Comparison of ENCODE assay signal across 50 mouse cellular contexts in genomic region chr4:117772960-117773359, GRCm38 (mm10). TPM values are rescaled to one million over a fixed set of nuclear protein-coding genes. Genes with fewer than 3 reads are reported as not detected.
"Had no signal": no experiment of that assay in that cellular context is flagged by ENCODE, and none has a peak within 500 bp of the region (broad histone marks: within the 10 kb centered on the region; RNA-seq: fewer than 3 reads in every experiment).

No protein-coding gene starts in this region.

- H3K4me1 ChIP-seq: heart, embryonic 10.5 days; heart, embryonic 12.5 days; heart, embryonic 13.5 days; heart, embryonic 15.5 days; hindbrain, embryonic 10.5 days; hindbrain, embryonic 12.5 days; hindbrain, embryonic 13.5 days; hindbrain, embryonic 15.5 days; intestine, embryonic 15.5 days; kidney, embryonic 15.5 days had no signal

- H3K9me3 ChIP-seq: heart, embryonic 10.5 days; heart, embryonic 12.5 days; heart, embryonic 13.5 days; heart, embryonic 15.5 days; hindbrain, embryonic 10.5 days; hindbrain, embryonic 12.5 days; hindbrain, embryonic 13.5 days; hindbrain, embryonic 15.5 days; intestine, embryonic 15.5 days; kidney, embryonic 15.5 days had no signal

- H3K27ac ChIP-seq: heart, embryonic 10.5 days; heart, embryonic 13.5 days; heart, embryonic 15.5 days; hindbrain, embryonic 10.5 days; hindbrain, embryonic 12.5 days; hindbrain, embryonic 13.5 days; hindbrain, embryonic 14.5 days; hindbrain, embryonic 15.5 days; hindbrain, postnatal 0 days; intestine, embryonic 15.5 days; kidney, embryonic 15.5 days; kidney, postnatal 0 days; layer of hippocampus, adult 2 months had no signal

- H3K9ac ChIP-seq: heart, embryonic 12.5 days; heart, embryonic 13.5 days; heart, embryonic 15.5 days; hindbrain, embryonic 12.5 days; hindbrain, embryonic 13.5 days; hindbrain, embryonic 14.5 days; hindbrain, embryonic 15.5 days; intestine, embryonic 15.5 days; kidney, embryonic 15.5 days had no signal

- H3K4me2 ChIP-seq: heart, embryonic 11.5 days; heart, embryonic 12.5 days; heart, embryonic 13.5 days; heart, embryonic 15.5 days; hindbrain, embryonic 12.5 days; hindbrain, embryonic 13.5 days; hindbrain, embryonic 14.5 days; hindbrain, embryonic 15.5 days; intestine, embryonic 15.5 days; kidney, embryonic 15.5 days had no signal

- ATAC-seq: hindbrain, embryonic 16.5 days; hindbrain, postnatal 0 days; inflammation-experienced regulatory T-cells, adult 6 months; intestine, embryonic 15.5 days; intestine, embryonic 16.5 days; intestine, postnatal 0 days had no signal

- H3K4me3 ChIP-seq: heart, embryonic 10.5 days; heart, embryonic 12.5 days; heart, embryonic 13.5 days; heart, embryonic 15.5 days; hindbrain, embryonic 10.5 days; hindbrain, embryonic 12.5 days; hindbrain, embryonic 13.5 days; hindbrain, embryonic 15.5 days; intestine, embryonic 15.5 days; kidney, embryonic 15.5 days; layer of hippocampus, adult 2 months had no signal

- H3K36me3 ChIP-seq: heart, embryonic 10.5 days; heart, embryonic 12.5 days; heart, embryonic 13.5 days; heart, embryonic 15.5 days; hindbrain, embryonic 10.5 days; hindbrain, embryonic 12.5 days; hindbrain, embryonic 13.5 days; hindbrain, embryonic 15.5 days; intestine, embryonic 15.5 days; kidney, embryonic 15.5 days had no signal

- DNase-seq: heart, postnatal 10 days; heart, postnatal 14 days; heart, postnatal 36 days; heart, postnatal 4 days; kidney, adult 11 months; kidney, adult 18-20 months; kidney, adult 2 months; kidney, adult 8-10 months; kidney, adult 9 months; kidney, postnatal 10 days; kidney, postnatal 14 days; kidney, postnatal 25 days; kidney, postnatal 36 days; kidney, postnatal 4 days; layer of hippocampus, adult 9-11 months; layer of hippocampus, postnatal 36 days had no signal

- H3K27me3 ChIP-seq: heart, embryonic 12.5 days; heart, embryonic 13.5 days; heart, embryonic 15.5 days; hindbrain, embryonic 12.5 days; hindbrain, embryonic 15.5 days; intestine, embryonic 15.5 days; kidney, embryonic 15.5 days had no signal

RNA-seq across cellular contexts. Expression of gene Klf17, which starts 7.5 kb away (rescaled TPM):
- total RNA-seq: heart, postnatal 10 days; heart, postnatal 14 days; heart, postnatal 25 days; heart, postnatal 36 days; heart, postnatal 4 days; hematopoietic stem cell, adult 5-6 weeks; hindbrain, postnatal 0 days; layer of hippocampus, adult 18-20 months; layer of hippocampus, adult 2 months; layer of hippocampus, adult 8-10 months; layer of hippocampus, postnatal 10 days; layer of hippocampus, postnatal 14 days; layer of hippocampus, postnatal 25 days; layer of hippocampus, postnatal 36 days had no signal
- polyA plus RNA-seq: heart, embryonic 11.5 days; heart, embryonic 12.5 days; heart, embryonic 13.5 days; heart, embryonic 14.5 days; heart, embryonic 15.5 days; heart, embryonic 16.5 days; heart, postnatal 0 days; hindbrain, embryonic 10.5 days; hindbrain, embryonic 11.5 days; hindbrain, embryonic 12.5 days; hindbrain, embryonic 13.5 days; hindbrain, embryonic 14.5 days; hindbrain, embryonic 15.5 days; hindbrain, embryonic 16.5 days; hindbrain, postnatal 0 days; intestine, embryonic 14.5 days; intestine, embryonic 15.5 days; intestine, embryonic 16.5 days; intestine, postnatal 0 days; kidney, adult 2 months; kidney, embryonic 14.5 days; kidney, embryonic 15.5 days; kidney, embryonic 16.5 days; kidney, postnatal 0 days had no signal

RNA-seq across cellular contexts. Expression of gene Gm12845, which starts 48.7 kb away (rescaled TPM):
- total RNA-seq: heart, postnatal 10 days; heart, postnatal 14 days; heart, postnatal 25 days; heart, postnatal 36 days; heart, postnatal 4 days; hematopoietic stem cell, adult 5-6 weeks; hindbrain, postnatal 0 days; layer of hippocampus, adult 18-20 months; layer of hippocampus, adult 2 months; layer of hippocampus, adult 8-10 months; layer of hippocampus, postnatal 10 days; layer of hippocampus, postnatal 14 days; layer of hippocampus, postnatal 25 days; layer of hippocampus, postnatal 36 days had no signal
- polyA plus RNA-seq: heart, embryonic 10.5 days; heart, embryonic 11.5 days; heart, embryonic 12.5 days; heart, embryonic 13.5 days; heart, embryonic 14.5 days; heart, embryonic 15.5 days; heart, embryonic 16.5 days; heart, postnatal 0 days; hindbrain, embryonic 10.5 days; hindbrain, embryonic 11.5 days; hindbrain, embryonic 12.5 days; hindbrain, embryonic 13.5 days; hindbrain, embryonic 14.5 days; hindbrain, embryonic 15.5 days; hindbrain, embryonic 16.5 days; hindbrain, postnatal 0 days; inflammation-experienced regulatory T-cells, adult 6 months; intestine, embryonic 14.5 days; intestine, embryonic 15.5 days; intestine, embryonic 16.5 days; intestine, postnatal 0 days; kidney, adult 2 months; kidney, embryonic 14.5 days; kidney, embryonic 15.5 days; kidney, embryonic 16.5 days; kidney, postnatal 0 days; large intestine, adult 2 months had no signal
